Mouse (Mus musculus): ENCODE data around the gene Fam169b.

The Fam169b gene

DNA sequence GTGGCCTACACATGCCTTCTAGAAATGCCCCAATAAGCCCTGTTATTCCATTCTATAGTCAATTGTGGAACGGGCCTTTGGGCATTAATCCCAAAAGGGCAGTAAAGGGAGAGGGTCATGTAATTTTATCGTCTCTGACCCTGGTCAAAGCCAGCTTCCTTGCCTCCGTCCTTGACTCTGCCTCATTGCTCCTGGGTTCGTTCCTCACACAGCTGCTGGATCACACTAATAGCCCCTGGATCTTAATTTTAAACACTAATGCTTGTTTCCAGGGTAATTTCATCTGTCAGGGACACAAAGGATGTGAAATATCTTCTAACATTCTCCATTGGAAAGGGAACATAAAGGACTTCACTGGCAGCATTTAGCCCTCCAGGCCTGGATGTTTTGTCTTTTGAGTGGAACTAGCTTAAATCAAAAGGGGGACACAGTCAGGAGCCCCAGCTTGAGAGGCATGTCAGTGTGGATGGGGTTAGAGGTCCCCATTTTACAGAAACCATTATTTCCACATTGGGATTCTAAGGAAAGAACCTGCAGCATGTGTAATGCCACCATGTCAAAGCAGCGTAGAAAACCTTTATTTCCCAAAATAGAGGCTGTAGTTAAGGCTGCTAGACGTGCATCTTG lies 122.2 kb downstream of the Fam169b start:
- no peak for DNase-seq (ENCODE audit: low spot score in 2 of 2)

- no peak for DNase-seq (ENCODE audit: low spot score in 2 of 2)
These were observed 126.9 kb downstream of the Fam169b start for GRCm38 (mm10) chr7:68400516-68400915.

DNA sequence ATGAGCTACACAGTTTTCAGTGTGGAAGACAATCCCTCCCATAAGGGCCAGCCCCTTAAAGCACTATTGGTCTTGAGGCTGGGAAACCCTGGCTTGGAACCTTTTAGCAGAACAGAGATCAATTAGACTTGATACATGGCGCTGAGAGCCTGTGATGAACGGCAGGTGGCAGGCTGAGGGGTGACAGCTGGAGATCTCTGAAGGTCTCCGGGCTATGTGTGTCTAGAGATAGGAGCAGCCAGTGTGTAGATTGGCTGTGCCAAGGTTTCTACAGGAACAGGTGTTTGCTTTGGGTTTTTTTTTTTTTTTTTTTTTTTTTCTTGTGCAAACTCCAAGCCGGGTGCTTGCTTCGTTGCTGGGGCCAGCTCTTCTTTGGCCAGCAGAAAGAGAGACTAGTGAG lies 135.0 kb downstream of the Fam169b start:
- DNase-seq (ENCODE audit: low spot score in 2 of 2), result no peak
